Mouse (Mus musculus) brain, embryonic 14.5 days (tissue): ENCODE results near the gene Jhy.

Experiments used
- CTCF ChIP-seq: fragments of 200-500 bp; IDR thresholded peaks from 2 replicates; pipeline ENCODE4 v1.5.1; 2012; ENCODE audit warnings: inconsistent platforms, mild to moderate bottlenecking, moderate library complexity, borderline replicate concordance; ENCODE audit not compliant: insufficient read depth, insufficient read length; ENCODE audit errors: extremely low read depth
- POLR2A ChIP-seq: fragments of 200-500 bp; IDR thresholded peaks from 2 replicates; pipeline ENCODE4 v1.6.1; 2012; ENCODE audit warnings: mild to moderate bottlenecking, inconsistent platforms, borderline replicate concordance; ENCODE audit not compliant: poor library complexity, insufficient read depth, insufficient read length, severe bottlenecking; ENCODE audit errors: extremely low read depth

DNA sequence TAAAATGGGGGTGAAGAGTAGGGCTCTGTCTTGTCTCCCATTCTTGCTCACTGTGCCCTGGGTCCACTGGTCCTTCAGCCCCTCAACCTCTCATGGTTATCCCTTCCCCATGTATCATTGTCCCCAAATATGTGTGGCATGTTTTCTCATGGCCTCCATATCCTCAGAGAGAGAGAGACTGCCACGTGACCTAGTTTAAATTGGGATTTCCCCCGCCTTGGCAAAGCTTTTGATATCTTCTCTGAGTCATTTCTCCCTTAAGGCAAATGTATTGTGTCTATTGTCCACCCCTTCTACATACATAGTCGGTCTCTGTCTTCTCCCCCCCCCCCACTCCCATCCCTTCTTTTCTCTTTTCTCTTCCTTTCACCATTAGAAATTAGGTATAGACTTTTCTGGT, 30.6 kb downstream of the Jhy start:
- TF ChIP-seq POLR2A (no peak), CTCF (no peak)
